Comparison of ENCODE assay signal across 8 mouse cellular contexts in the genomic region with DNA sequence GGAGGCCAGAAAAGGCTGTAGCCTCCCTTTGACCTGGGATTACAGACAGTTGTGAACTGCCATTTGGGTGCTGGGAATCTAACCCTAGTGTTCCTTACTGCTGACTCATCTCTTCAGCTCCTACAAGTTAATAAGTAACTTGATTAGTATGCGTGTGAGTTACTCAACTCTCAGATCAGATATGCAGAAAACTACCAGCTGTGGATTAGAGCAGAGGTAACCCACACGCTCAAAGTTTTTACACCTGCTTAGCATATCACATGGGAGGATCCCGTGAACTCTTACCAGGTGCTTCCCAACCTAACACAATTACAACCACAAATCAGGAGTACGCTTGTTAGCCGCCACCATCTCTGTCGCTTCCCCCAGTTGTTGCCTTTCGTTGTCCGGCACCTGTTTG. TPM values are rescaled to one million over a fixed set of nuclear protein-coding genes. Genes with fewer than 3 reads are reported as not detected.
A peak's percentile ranks its signal among the peaks of the same experiment; 100 is the strongest.
DNase-seq lines count a peak whose midpoint lies in the region; ATAC-seq lines count a peak whose summit lies in the region.

No protein-coding gene starts in this region.

- H3K36me3 ChIP-seq in liver, embryonic 16.5 days (ENCODE audit: control insufficient read depth, insufficient read depth), result no peaks in the 10 kb centered on the region

- H3K4me1 ChIP-seq in liver, embryonic 16.5 days (ENCODE audit: control insufficient read depth, low read depth, low read length), result peaks cover 25% of the 10 kb centered on the region

- H3K4me2 ChIP-seq in liver, embryonic 16.5 days (ENCODE audit: low read depth, low read length), result peak overlapping the region; percentile 93

- H3K4me3 ChIP-seq in liver, embryonic 16.5 days (ENCODE audit: low read depth, low read length), result peak overlapping the region; percentile 95

- peak overlapping the region; percentile 97 for H3K9ac ChIP-seq in liver, embryonic 16.5 days (ENCODE audit: low read depth, low read length)

- intact Hi-C loops in heart, postnatal 10 days (cut with DNase I), result no loop called here

- peak overlapping the region; percentile 84 for H3K27ac ChIP-seq in liver, embryonic 16.5 days (ENCODE audit: low read length)

- peak; percentile 5 to 43 for DNase-seq in kidney, adult 8-10 months
- no peak for DNase-seq in kidney, postnatal 4 days
- peak; percentile 3 for DNase-seq in T-cell, adult 2 months (ENCODE audit: low spot score)
- peak; percentile 2 to 19 for DNase-seq in heart, postnatal 10 days
- DNase-seq in adrenal gland, adult 8-10 months, result no peak
- DNase-seq in gastrocnemius, postnatal 4 days (ENCODE audit: low spot score in 2 of 2), result no peak
- no peak for DNase-seq in cerebellum, adult 11 months

- WGBS in liver, embryonic 16.5 days (ENCODE audit: insufficient replicate concordance), result 22% methylated on average over 8 of the region's 8 CpGs

- ATAC-seq in liver, embryonic 16.5 days (ENCODE audit: low read depth), result no peak

- H3K9me3 ChIP-seq in liver, embryonic 16.5 days (replicated peaks; ENCODE audit: control insufficient read depth, low read length), result no peaks in the 10 kb centered on the region

- no peaks in the 10 kb centered on the region for H3K27me3 ChIP-seq in liver, embryonic 16.5 days (ENCODE audit: control insufficient read depth, insufficient read depth, low read depth, low read length)

RNA-seq across cellular contexts. Expression of a gene that starts 0.7 kb away (rescaled TPM):
- 10 to 100 TPM; 23.7 to 27.1 TPM for total RNA-seq in heart, postnatal 10 days (2021)
- 2.9 TPM in 2 replicates for polyA plus RNA-seq in liver, embryonic 16.5 days (2015; fragmentation: Nextera tagmentation; extraction: Ambion mirVana)
- total RNA-seq in adrenal gland, adult 8-10 months (2022), result 10 to 100 TPM; 26.0 to 26.6 (median 26.5) TPM
- 10 to 100 TPM; 21.5 to 29.2 TPM for total RNA-seq in gastrocnemius, postnatal 4 days (2021)

Comparison
In these comparisons a context has a peak if more than half of its experiments do, and no peak if none do; other contexts are left out.
1. DNase-seq: peak in kidney, adult 8-10 months (2 of 2), T-cell, adult 2 months (single experiment) and heart, postnatal 10 days (2 of 2); none in kidney, postnatal 4 days (0 of 2), adrenal gland, adult 8-10 months (single experiment), gastrocnemius, postnatal 4 days (0 of 2) and cerebellum, adult 11 months (single experiment).